Mouse (Mus musculus): ENCODE data around the gene Obscn. TPM values are rescaled to one million over a fixed set of nuclear protein-coding genes. Genes with fewer than 3 reads are reported as not detected.
A peak's percentile ranks its signal among the peaks of the same experiment; 100 is the strongest.

Obscn gene
- polyA plus RNA-seq, 1 experiment, result 0.43 TPM

DNA sequence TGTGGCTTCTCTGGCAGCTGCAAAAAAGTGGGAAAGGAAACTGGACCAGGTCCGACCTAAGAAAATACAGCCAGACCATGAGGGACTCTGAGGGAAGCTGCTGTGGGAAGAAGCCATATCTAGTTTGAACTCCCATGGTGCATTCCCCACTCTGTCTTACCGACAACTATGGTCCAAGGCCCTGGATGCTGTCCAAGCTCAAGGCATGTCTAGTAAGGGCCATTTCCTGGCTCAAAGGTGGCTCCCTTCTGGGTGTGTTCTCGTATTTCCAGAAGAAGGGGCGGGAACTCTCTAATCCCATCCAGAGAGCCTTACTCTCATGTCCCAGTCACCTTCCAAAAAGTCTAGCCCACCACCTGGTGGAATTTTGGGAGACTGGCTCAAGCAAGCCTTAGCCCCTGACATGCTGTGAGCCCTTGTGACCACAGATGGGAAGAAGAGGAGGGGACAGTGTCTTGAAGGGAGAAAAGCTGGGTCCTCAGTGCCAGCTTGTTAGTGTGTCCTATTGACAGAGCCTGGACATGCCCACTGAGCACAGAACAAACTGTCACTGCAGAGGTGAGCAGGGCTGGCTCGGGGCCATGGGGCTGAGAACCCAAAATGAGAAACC is 155.7 kb downstream of the Obscn start:
- Histone ChIP-seq H3K4me1 (ENCODE audit: control insufficient read depth, insufficient read depth, low read length) (peaks cover 20% of the 10 kb centered on the region), H3K27ac (ENCODE audit: insufficient read depth, low read length) (no peak overlapping the region), H3K4me3 (replicated peaks; ENCODE audit: insufficient read depth, low read depth, low read length) (no peak overlapping the region), H3K27me3 (ENCODE audit: control insufficient read depth, insufficient read depth, low read length) (no peaks in the 10 kb centered on the region)
- 0 out of 2 replicates have a peak, but pooled peaks have one; percentile 1 for TF ChIP-seq CTCF (IDR thresholded peaks at IDR 0.05; ENCODE audit: borderline replicate concordance, insufficient read depth, low read depth, low read length)
- no peak for TF ChIP-seq POLR2A (IDR thresholded peaks at IDR 0.05; ENCODE audit: borderline replicate concordance, insufficient read depth, low read length)
- no peak for DNase-seq
- 29% methylated on average over 5 of the region's 5 CpGs for WGBS

DNA sequence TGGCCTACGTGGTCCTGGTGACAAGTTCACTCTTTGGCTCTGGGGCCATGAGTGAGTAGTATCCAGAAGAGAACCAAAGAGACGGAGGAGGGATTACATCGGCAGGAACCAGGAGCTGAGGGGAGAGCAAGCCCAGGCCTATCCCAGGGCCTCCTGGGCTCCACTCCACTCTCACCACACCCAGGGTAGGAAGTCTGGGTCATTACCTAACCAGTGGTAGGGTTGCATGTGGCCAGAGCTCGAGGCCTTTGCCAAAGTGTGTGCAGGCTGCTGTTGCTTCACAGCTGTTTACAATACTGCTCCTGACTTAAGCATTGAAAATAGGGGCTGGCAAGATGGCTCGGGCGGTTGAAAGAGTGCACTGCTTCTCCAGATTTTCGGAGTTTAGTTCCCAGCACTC is 156.5 kb downstream of the Obscn start:
- no peaks in the 10 kb centered on the region for H3K27me3 ChIP-seq (ENCODE audit: control insufficient read depth, insufficient read depth, low read length)
- DNase-seq, result no peak
- 51% methylated on average over 7 of the region's 7 CpGs for WGBS
- no peak overlapping the region for H3K27ac ChIP-seq (ENCODE audit: insufficient read depth, low read length)
- H3K4me3 ChIP-seq (replicated peaks; ENCODE audit: insufficient read depth, low read depth, low read length), result peak overlapping the region; percentile 23
- TF ChIP-seq CTCF (IDR thresholded peaks at IDR 0.05; ENCODE audit: borderline replicate concordance, insufficient read depth, low read depth, low read length) (no peak), POLR2A (IDR thresholded peaks at IDR 0.05; ENCODE audit: borderline replicate concordance, insufficient read depth, low read length) (no peak)
- peaks cover 20% of the 10 kb centered on the region for H3K4me1 ChIP-seq (ENCODE audit: control insufficient read depth, insufficient read depth, low read length)

DNA sequence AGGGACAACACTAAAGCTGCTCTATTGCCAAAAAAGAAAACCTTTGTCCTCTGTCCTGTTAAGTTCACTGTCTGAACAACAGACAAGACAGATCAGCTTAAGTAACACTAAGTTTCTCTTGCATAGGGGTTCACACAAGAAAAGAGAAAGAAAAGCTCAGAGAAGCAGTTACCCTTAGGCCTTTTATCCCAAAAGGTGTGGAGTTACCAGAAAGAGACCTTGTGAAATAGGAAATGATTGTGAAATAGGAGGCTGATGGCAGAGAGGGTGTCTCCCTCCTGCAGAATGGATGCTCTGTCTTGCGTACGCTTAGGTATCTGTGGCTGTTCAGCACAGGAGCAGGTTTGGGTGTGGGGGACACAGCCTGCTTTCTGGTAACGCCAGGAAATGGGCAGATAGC is 157.0 kb downstream of the Obscn start:
- TF ChIP-seq CTCF (IDR thresholded peaks at IDR 0.05; ENCODE audit: borderline replicate concordance, insufficient read depth, low read depth, low read length) (no peak), POLR2A (IDR thresholded peaks at IDR 0.05; ENCODE audit: borderline replicate concordance, insufficient read depth, low read length) (no peak)
- WGBS, result 57% methylated on average over 3 of the region's 3 CpGs

DNA sequence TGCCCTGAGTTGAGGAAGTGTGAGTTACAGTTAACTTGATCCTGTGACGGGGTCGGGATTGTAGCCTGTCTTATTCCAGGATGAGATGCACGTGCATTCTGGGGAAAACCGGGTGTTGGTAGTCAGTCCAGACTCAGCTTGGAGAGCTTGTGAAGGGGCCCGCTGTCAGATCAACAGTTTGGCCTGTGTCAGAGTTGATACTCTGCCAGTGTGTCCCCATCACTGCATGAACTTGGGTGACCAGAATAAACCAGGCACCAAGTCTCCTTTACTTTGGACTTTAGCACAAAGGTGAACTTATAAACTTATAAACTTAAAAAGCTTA is 157.5 kb downstream of the Obscn start:
- no peak for DNase-seq
- Histone ChIP-seq H3K4me1 (ENCODE audit: control insufficient read depth, insufficient read depth, low read length) (peaks cover 17% of the 10 kb centered on the region), H3K27me3 (ENCODE audit: control insufficient read depth, insufficient read depth, low read length) (no peaks in the 10 kb centered on the region), H3K4me3 (replicated peaks; ENCODE audit: insufficient read depth, low read depth, low read length) (peak overlapping the region; percentile 95), H3K27ac (ENCODE audit: insufficient read depth, low read length) (no peak overlapping the region)
- WGBS, result 0% methylated on average over 5 of the region's 5 CpGs
- TF ChIP-seq CTCF (IDR thresholded peaks at IDR 0.05; ENCODE audit: borderline replicate concordance, insufficient read depth, low read depth, low read length), result no peak
- TF ChIP-seq POLR2A (IDR thresholded peaks at IDR 0.05; ENCODE audit: borderline replicate concordance, insufficient read depth, low read length), result no peak

More for the DNA sequence above, 157.0 kb downstream of the Obscn start:
- DNase-seq, result no peak
- H3K4me3 ChIP-seq (replicated peaks; ENCODE audit: insufficient read depth, low read depth, low read length), result peak overlapping the region; percentile 23
- H3K27ac ChIP-seq (ENCODE audit: insufficient read depth, low read length), result no peak overlapping the region
- no peaks in the 10 kb centered on the region for H3K27me3 ChIP-seq (ENCODE audit: control insufficient read depth, insufficient read depth, low read length)
- peaks cover 20% of the 10 kb centered on the region for H3K4me1 ChIP-seq (ENCODE audit: control insufficient read depth, insufficient read depth, low read length)

DNA sequence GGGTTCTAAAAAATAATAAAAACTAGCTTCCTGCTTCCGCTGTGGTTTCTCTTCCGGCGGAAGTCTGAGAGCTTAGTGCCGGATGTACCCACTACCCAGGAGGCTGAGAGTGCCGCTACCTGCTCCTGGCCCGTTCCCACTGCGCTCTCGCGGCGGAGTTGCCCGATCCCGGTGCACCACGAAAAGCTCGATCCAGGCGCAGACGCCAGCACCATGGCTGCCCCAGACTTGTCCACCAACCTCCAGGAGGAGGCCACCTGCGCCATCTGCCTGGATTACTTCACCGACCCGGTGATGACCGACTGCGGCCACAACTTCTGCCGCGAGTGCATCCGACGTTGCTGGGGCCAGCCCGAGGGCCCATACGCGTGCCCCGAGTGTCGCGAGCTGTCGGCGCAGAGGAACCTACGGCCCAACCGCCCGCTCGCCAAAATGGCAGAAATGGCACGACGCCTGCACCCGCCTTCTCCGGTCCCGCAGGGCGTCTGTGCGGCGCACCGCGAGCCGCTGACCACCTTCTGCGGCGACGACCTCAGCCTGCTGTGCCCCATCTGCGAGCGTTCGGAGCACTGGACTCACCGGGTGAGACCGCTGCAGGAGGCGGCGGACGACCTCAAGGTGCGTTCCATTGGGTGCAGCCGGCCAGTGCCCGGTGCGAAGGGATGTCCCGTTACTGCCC is 158.0 kb downstream of the Obscn start, which contains the start of gene Trim11:
Trim11 (plus strand) TSS at position 67 of the 679 bp plus-strand sequence.
- peaks cover 16% of the 10 kb centered on the region for H3K4me1 ChIP-seq (ENCODE audit: control insufficient read depth, insufficient read depth, low read length)
- peak within 1 kb of the TSS; percentile 95 for H3K4me3 ChIP-seq (replicated peaks; ENCODE audit: insufficient read depth, low read depth, low read length)
- peak within 1 kb of the TSS; percentile 40; the same call in 1 of the 2 replicates for H3K27ac ChIP-seq (ENCODE audit: insufficient read depth, low read length)
- peak; percentile 70 to 76 for DNase-seq
- no peaks in the 10 kb centered on the region for H3K27me3 ChIP-seq (ENCODE audit: control insufficient read depth, insufficient read depth, low read length)
- WGBS, result under 1% methylated on average over 64 of the region's 64 CpGs
- no peak for TF ChIP-seq CTCF (IDR thresholded peaks at IDR 0.05; ENCODE audit: borderline replicate concordance, insufficient read depth, low read depth, low read length)
- peak; percentile 80; the same call in 1 of the 2 replicates for TF ChIP-seq POLR2A (IDR thresholded peaks at IDR 0.05; ENCODE audit: borderline replicate concordance, insufficient read depth, low read length)

DNA sequence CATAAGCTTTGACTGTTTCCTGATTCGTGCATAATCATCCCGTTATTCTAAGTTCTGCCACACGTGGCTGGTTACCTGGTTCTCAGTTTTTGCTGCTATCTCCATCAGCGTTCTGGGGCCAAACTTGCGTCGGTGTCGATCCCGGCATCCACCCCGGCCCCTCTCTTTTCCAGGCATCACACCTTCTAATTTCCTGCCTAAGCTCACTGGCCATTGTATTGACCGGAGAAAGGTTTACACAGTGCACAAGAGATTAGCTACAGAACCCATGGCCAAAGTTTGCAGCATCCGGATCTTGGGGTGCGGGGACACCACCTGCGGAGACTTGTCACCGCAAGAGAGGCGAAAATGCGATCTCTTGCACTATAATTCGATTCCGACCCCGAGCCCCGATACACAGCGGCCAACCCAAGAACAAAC is 158.6 kb downstream of the Obscn start:
- Histone ChIP-seq H3K27ac (ENCODE audit: insufficient read depth, low read length) (peak overlapping the region; percentile 40; the same call in 1 of the 2 replicates), H3K27me3 (ENCODE audit: control insufficient read depth, insufficient read depth, low read length) (no peaks in the 10 kb centered on the region), H3K4me3 (replicated peaks; ENCODE audit: insufficient read depth, low read depth, low read length) (peak overlapping the region; percentile 95), H3K4me1 (ENCODE audit: control insufficient read depth, insufficient read depth, low read length) (peaks cover 16% of the 10 kb centered on the region)
- DNase-seq, result no peak
- under 1% methylated on average over 21 of the region's 21 CpGs for WGBS
- TF ChIP-seq CTCF (IDR thresholded peaks at IDR 0.05; ENCODE audit: borderline replicate concordance, insufficient read depth, low read depth, low read length) (no peak), POLR2A (IDR thresholded peaks at IDR 0.05; ENCODE audit: borderline replicate concordance, insufficient read depth, low read length) (no peak)

DNA sequence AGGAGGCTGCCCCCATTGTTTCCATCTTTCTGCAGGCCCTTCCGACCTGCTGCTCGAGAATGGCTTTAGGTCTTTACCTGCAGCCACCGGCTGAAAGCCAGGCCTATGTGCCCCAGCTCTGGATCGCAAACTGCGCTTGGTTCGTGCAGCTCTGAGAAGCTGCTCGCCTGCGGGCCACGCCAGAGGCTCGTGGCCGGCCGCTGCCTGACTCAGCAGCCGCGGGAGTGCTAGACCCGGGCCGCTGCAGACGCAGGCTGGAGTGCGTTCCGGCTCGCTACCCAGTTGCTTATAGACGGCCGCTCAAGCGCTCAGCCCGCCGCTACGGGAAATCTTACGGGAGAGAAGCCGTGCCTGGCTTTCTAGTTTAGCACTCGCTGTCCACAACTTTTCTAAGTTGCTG is 159.1 kb downstream of the Obscn start:
- no peaks in the 10 kb centered on the region for H3K27me3 ChIP-seq (ENCODE audit: control insufficient read depth, insufficient read depth, low read length)
- TF ChIP-seq POLR2A (IDR thresholded peaks at IDR 0.05; ENCODE audit: borderline replicate concordance, insufficient read depth, low read length) (no peak), CTCF (IDR thresholded peaks at IDR 0.05; ENCODE audit: borderline replicate concordance, insufficient read depth, low read depth, low read length) (no peak)
- WGBS, result under 1% methylated on average over 29 of the region's 29 CpGs
- DNase-seq, result no peak
- peaks cover 16% of the 10 kb centered on the region for H3K4me1 ChIP-seq (ENCODE audit: control insufficient read depth, insufficient read depth, low read length)
- peak overlapping the region; percentile 95 for H3K4me3 ChIP-seq (replicated peaks; ENCODE audit: insufficient read depth, low read depth, low read length)
- no peak overlapping the region for H3K27ac ChIP-seq (ENCODE audit: insufficient read depth, low read length)

DNA sequence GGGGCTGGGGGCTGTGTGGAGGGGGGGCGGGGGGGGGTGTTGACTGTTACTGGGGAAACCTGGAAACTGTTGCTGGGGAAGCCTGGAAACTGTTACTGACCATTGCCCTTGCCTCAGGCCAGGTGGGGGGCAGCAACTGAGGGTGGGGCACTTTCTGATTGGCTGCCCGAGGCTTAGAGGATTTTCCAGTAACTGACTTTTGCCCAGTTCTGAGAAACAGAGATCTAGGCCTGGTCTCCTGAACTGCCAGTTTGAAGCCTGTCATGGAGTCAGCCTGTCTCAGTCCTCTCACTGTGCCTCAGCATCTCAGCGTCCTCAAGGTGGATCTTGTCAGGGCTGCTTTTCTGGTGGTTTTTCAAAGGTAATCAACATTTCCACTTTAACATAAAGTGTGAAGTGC is 161.8 kb downstream of the Obscn start:
- Histone ChIP-seq H3K4me1 (ENCODE audit: control insufficient read depth, insufficient read depth, low read length) (no peaks in the 10 kb centered on the region), H3K27ac (ENCODE audit: insufficient read depth, low read length) (no peak overlapping the region), H3K4me3 (replicated peaks; ENCODE audit: insufficient read depth, low read depth, low read length) (no peak overlapping the region), H3K27me3 (ENCODE audit: control insufficient read depth, insufficient read depth, low read length) (no peaks in the 10 kb centered on the region)
- TF ChIP-seq POLR2A (IDR thresholded peaks at IDR 0.05; ENCODE audit: borderline replicate concordance, insufficient read depth, low read length), result no peak
- TF ChIP-seq CTCF (IDR thresholded peaks at IDR 0.05; ENCODE audit: borderline replicate concordance, insufficient read depth, low read depth, low read length), result no peak
- DNase-seq, result no peak
- WGBS, result 89% methylated on average over 3 of the region's 3 CpGs
